Mouse (Mus musculus): Measurements from ENCODE around the gene Micu1. TPM values are rescaled to one million over a fixed set of nuclear protein-coding genes. Genes with fewer than 3 reads are reported as not detected.
A peak's percentile ranks its signal among the peaks of the same experiment; 100 is the strongest.

Gene Micu1
- total RNA-seq, 2 experiments from 2014 or later, result 30.8 to 34.7 TPM

DNA sequence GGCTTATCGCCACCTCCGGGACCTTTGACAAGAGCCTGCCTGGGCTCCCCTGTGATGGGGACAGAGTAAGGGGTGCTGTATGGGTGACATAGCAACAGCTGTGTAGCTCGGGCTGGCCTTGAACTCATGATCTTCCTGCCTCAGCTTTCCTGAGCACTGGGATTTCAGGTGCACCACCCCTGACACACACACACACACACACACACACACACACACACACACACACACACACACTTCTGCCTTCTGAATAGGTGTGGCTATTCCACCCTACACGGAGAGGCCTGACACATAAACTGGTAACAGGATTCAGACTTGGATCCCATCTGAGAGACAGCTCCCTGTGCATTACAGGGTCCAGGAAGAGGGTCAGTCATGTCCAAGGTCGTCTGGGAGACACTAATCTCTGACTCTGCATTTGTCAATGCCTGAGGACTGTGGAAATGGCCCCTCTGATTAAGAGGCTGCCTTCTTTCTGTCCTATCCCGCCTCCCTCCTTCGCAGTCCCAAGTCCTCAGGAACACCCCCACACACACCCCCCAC lies 206.6 kb downstream of the Micu1 start:
- DNase-seq, result no peak

DNA sequence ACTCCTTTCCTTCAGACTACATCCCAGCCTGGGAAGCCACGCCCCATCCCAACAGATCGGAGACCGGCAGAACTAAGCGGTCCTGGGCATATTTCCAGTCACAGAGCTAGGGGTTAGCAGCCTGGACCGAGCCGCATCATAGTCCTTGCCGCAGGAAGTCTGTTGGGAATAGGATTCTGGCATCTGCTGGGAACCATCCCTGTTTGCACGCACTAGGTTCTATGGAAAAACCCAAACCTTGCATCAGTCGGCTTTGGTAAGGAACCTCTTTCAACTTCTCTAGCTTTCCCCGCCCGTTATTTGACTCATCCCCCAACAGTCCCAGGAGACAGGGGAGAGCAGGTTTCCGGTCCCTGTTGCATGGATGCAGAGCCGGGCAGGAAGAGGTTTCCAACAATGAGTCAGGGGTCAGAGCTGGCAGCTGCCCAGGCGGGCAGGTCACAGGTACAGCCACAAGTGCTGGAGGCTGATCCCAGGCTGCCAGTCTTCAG lies 207.1 kb downstream of the Micu1 start:
- DNase-seq, result peak; percentile 77

DNA sequence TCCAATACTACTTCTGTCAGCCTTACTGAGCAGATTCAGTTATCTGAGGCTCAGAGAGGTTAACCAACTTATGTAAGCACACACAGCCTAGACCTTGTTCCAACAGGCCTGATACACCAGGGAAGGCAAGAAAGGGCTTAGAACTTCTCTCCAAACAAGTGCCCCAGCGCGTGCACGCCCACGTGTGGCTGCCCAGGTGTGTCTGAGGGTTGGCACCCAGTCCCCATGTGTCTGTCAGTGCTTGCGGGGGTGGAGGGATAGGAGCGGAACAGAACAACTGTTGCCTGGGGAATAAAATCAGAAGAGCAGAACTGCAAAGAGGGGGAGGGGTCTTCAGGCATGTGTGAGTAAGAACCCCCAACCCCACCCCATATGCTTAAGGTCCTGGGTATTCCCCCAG lies 208.8 kb downstream of the Micu1 start:
- DNase-seq, result no peak

DNA sequence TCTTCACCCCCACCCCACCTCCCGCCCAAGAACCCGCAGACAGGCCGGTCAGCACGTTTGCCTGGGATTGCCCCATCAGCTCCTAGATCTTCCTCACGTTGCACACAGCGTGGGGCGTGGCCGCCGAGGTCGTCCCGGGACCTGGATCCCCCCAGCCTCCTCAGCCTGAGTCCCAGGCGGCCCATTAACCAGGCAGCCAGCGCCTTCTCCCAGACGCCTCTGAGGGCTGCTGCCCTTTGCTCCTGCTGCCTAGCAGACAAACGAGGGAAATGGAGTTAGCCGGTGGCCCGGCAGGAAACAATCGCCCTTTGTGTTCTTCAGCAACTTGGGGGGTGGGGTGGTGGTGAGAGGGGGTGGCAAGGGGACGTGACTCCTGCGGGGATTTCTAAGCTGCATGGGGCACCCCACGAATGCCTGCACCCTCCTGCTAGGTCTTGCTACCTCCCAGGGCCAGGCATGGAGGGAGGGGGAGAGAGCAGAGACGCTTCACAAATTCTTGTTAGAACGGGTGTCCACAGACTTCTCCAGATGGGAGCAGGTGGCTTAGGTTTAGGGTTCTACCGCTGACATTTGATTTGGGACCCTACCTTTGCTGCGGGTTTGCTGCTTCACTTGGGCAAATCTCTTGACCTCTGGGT lies 209.4 kb downstream of the Micu1 start:
- peak; percentile 61 for DNase-seq

Other genes starting within 250 kb of the Micu1 start
- gene Gm10322, start 86.4 kb upstream of the Micu1 start, total RNA-seq (2021), result not detected
- 10 to 100 TPM; 27.9 to 32.6 TPM for gene Mcu, start 85.8 kb upstream of the Micu1 start, total RNA-seq (2021)
- 10 to 100 TPM; 39.6 to 41.1 TPM for gene Dnajb12, start 177.1 kb downstream of the Micu1 start, total RNA-seq (2021)
- 10 to 100 TPM; 31.4 to 36.9 TPM for gene Ddit4, start 249.4 kb downstream of the Micu1 start, total RNA-seq (2021)

Measured in heart, postnatal 4 days (tissue).